Mouse (Mus musculus): Measurements from ENCODE around the gene Plxna2.
A peak's percentile ranks its signal among the peaks of the same experiment; 100 is the strongest.

GRCm38 (mm10) chr1:194619353-194620244 lies 1.6 kb downstream of the Plxna2 start:
- TF ChIP-seq POLR2A (IDR thresholded peaks at IDR 0.05; ENCODE audit: insufficient read depth, low read depth, low read length) = peak; percentile 63; the same call in 1 of the 2 replicates
- TF ChIP-seq CTCF (IDR thresholded peaks at IDR 0.05; ENCODE audit: insufficient read depth, low read depth, low read length) = 0 out of 2 replicates have a peak, but pooled peaks have one; percentile 10

All from olfactory bulb, adult 2 months (tissue).